Mouse (Mus musculus): ENCODE measurements around the gene Srp54c. TPM values are rescaled to one million over a fixed set of nuclear protein-coding genes. Genes with fewer than 3 reads are reported as not detected.

Gene Srp54c
- total RNA-seq, 1 experiment from 2014 or later = 75.5 TPM

- ATAC-seq (replicated peaks; ENCODE audit: insufficient number of reproducible peaks, low FRiP score, low TSS enrichment, poor library complexity, severe bottlenecking) = no peak
Observed at GRCm38 (mm10) chr12:55307566-55307965, 77.6 kb downstream of the Srp54c start.

- no peak for ATAC-seq (replicated peaks; ENCODE audit: insufficient number of reproducible peaks, low FRiP score, low TSS enrichment, poor library complexity, severe bottlenecking)
Observed at GRCm38 (mm10) chr12:55308731-55309130, 78.8 kb downstream of the Srp54c start.

GRCm38 (mm10) chr12:55309501-55309900 is 79.5 kb downstream of the Srp54c start:
- ATAC-seq (replicated peaks; ENCODE audit: insufficient number of reproducible peaks, low FRiP score, low TSS enrichment, poor library complexity, severe bottlenecking) = no peak

GRCm38 (mm10) chr12:55311841-55312240 is 81.9 kb downstream of the Srp54c start:
- ATAC-seq (replicated peaks; ENCODE audit: insufficient number of reproducible peaks, low FRiP score, low TSS enrichment, poor library complexity, severe bottlenecking) = no peak

Other genes with a start within 250 kb of the Srp54c start
- not detected in 3 replicates for gene Gm20403, start 243.6 kb upstream of the Srp54c start, total RNA-seq (2017)
- gene Baz1a, start 215.8 kb upstream of the Srp54c start, total RNA-seq (2017) = 114 to 140 TPM (median 131 TPM) in 3 replicates
- 6.3 to 10.3 TPM (median 9.5 TPM) in 3 replicates for gene 2700097O09Rik, start 150.1 kb upstream of the Srp54c start, total RNA-seq (2017)
- gene Srp54a, start 149.9 kb upstream of the Srp54c start, total RNA-seq (2017) = 208 to 299 TPM (median 258 TPM) in 3 replicates
- gene Fam177a, start 105.7 kb upstream of the Srp54c start, total RNA-seq (2017) = 1.7 to 40.6 TPM (median 32.3 TPM) in 3 replicates
- 54.1 to 132 TPM (median 82.0 TPM) in 3 replicates for gene Srp54b, start 75.1 kb upstream of the Srp54c start, total RNA-seq (2017)
- 34.3 TPM in 1 of 3 replicates, not detected in the others for gene 1700047I17Rik2, start 30.6 kb upstream of the Srp54c start, total RNA-seq (2017)
- 3.5 to 7.1 TPM (median 5.1 TPM) in 3 replicates for gene 1110008L16Rik, start 69.4 kb downstream of the Srp54c start, total RNA-seq (2017)
- 28.2 to 34.0 TPM (median 32.2 TPM) in 3 replicates for gene Ppp2r3c, start 72.8 kb downstream of the Srp54c start, total RNA-seq (2017)
- 235 to 325 TPM (median 287 TPM) in 3 replicates for gene Psma6, start 154.1 kb downstream of the Srp54c start, total RNA-seq (2017)

Measured in monocyte, adult 5-6 weeks (primary cell).